Mouse (Mus musculus): ENCODE data around the gene Pon3.
"Not testable (repeated sequence)": the region's sequence is repeated elsewhere in the genome, so short reads cannot be mapped to it uniquely, and the experiment has no call there.

Pon3 gene

GRCm38 (mm10) chr6:5254869-5255268 is 1.2 kb downstream of the Pon3 start:
- DNase-seq (ENCODE audit: inconsistent ontology term) = no peak

- DNase-seq (ENCODE audit: inconsistent ontology term) = no peak
These were observed 10.2 kb downstream of the Pon3 start for GRCm38 (mm10) chr6:5245926-5246325.

GRCm38 (mm10) chr6:5238799-5239198 is 17.3 kb downstream of the Pon3 start:
- no peak for DNase-seq (ENCODE audit: inconsistent ontology term)

GRCm38 (mm10) chr6:5237510-5237909 is 18.6 kb downstream of the Pon3 start:
- DNase-seq (ENCODE audit: inconsistent ontology term) = no peak

GRCm38 (mm10) chr6:5236843-5237371 is 19.2 kb downstream of the Pon3 start:
- no peak for DNase-seq (ENCODE audit: inconsistent ontology term)

GRCm38 (mm10) chr6:5234563-5234962 is 21.5 kb downstream of the Pon3 start:
- no peak for DNase-seq (ENCODE audit: inconsistent ontology term)

- no peak for DNase-seq (ENCODE audit: inconsistent ontology term)
These were observed 22.3 kb downstream of the Pon3 start for GRCm38 (mm10) chr6:5233812-5234211.

- no peak for DNase-seq (ENCODE audit: inconsistent ontology term)
These were observed 24.1 kb downstream of the Pon3 start for GRCm38 (mm10) chr6:5232022-5232421.

- DNase-seq (ENCODE audit: inconsistent ontology term) = no peak
These were observed 25.8 kb downstream of the Pon3 start for GRCm38 (mm10) chr6:5230261-5230660.

- not testable (repeated sequence) for DNase-seq (ENCODE audit: inconsistent ontology term)
These were observed 32.5 kb downstream of the Pon3 start for GRCm38 (mm10) chr6:5223551-5223950.

GRCm38 (mm10) chr6:5222080-5222479 is 34.0 kb downstream of the Pon3 start:
- DNase-seq (ENCODE audit: inconsistent ontology term) = no peak

GRCm38 (mm10) chr6:5218190-5218589 is 37.9 kb downstream of the Pon3 start:
- DNase-seq (ENCODE audit: inconsistent ontology term) = no peak

- no peak for DNase-seq (ENCODE audit: inconsistent ontology term)
These were observed 48.3 kb downstream of the Pon3 start for GRCm38 (mm10) chr6:5207817-5208216.

GRCm38 (mm10) chr6:5199916-5200315 is 56.2 kb downstream of the Pon3 start:
- no peak for DNase-seq (ENCODE audit: inconsistent ontology term)

GRCm38 (mm10) chr6:5199376-5199905 is 56.6 kb downstream of the Pon3 start:
- DNase-seq (ENCODE audit: inconsistent ontology term) = no peak

- DNase-seq (ENCODE audit: inconsistent ontology term) = no peak
These were observed 57.5 kb downstream of the Pon3 start for GRCm38 (mm10) chr6:5198590-5198989.

- DNase-seq (ENCODE audit: inconsistent ontology term) = no peak
These were observed 62.4 kb downstream of the Pon3 start, which contains the start of gene Pon1 for GRCm38 (mm10) chr6:5193693-5194092. Gene Pon1 (minus strand): TSS chr6:5193946.

- DNase-seq (ENCODE audit: inconsistent ontology term) = no peak
These were observed 65.3 kb downstream of the Pon3 start for GRCm38 (mm10) chr6:5190761-5191160.

- DNase-seq (ENCODE audit: inconsistent ontology term) = no peak
These were observed 66.6 kb downstream of the Pon3 start for GRCm38 (mm10) chr6:5189507-5189906.

- DNase-seq (ENCODE audit: inconsistent ontology term) = no peak
These were observed 67.1 kb downstream of the Pon3 start for GRCm38 (mm10) chr6:5188938-5189337.

GRCm38 (mm10) chr6:5188036-5188435 is 68.0 kb downstream of the Pon3 start:
- DNase-seq (ENCODE audit: inconsistent ontology term) = no peak

GRCm38 (mm10) chr6:5187586-5187985 is 68.5 kb downstream of the Pon3 start:
- no peak for DNase-seq (ENCODE audit: inconsistent ontology term)

GRCm38 (mm10) chr6:5186229-5186950 is 69.7 kb downstream of the Pon3 start:
- DNase-seq (ENCODE audit: inconsistent ontology term) = no peak

Measured in Muller cell, postnatal 12 days (primary cell).